Mouse (Mus musculus) CH12.LX (cell line): Measurements from ENCODE around the gene Dnase2b. TPM values are rescaled to one million over a fixed set of nuclear protein-coding genes. Genes with fewer than 3 reads are reported as not detected.

ENCODE experiments used
- DNase-seq: peaks from one replicate; pipeline ENCODE4 v3.0.0-alpha.2; 2013; ENCODE audit errors: extremely low read depth
- H3K27ac ChIP-seq: 2 replicates; pipeline ENCODE4 v1.5.1; 2012; ENCODE audit warnings: low read depth, mild to moderate bottlenecking, control low read depth, moderate library complexity; ENCODE audit not compliant: insufficient read depth
- H3K27me3 ChIP-seq: replicated peaks from 2 replicates; pipeline ENCODE3; 2012; ENCODE audit warnings: inconsistent platforms
- H3K36me3 ChIP-seq, 2 experiments: replicated peaks in 1 of 2; 2 replicates each; pipeline versions ENCODE3 to v1.6.1; 2012; ENCODE audit warnings: inconsistent platforms in 1 of 2, low read length in 1 of 2, mild to moderate bottlenecking in 1 of 2, mixed read lengths in 1 of 2, moderate library complexity in 1 of 2; ENCODE audit not compliant: control insufficient read depth in 1 of 2, insufficient read depth in 1 of 2
- H3K4me1 ChIP-seq, 2 experiments: 2 replicates each; pipeline ENCODE4 v1.6.1; 2012; ENCODE audit warnings: inconsistent platforms in 1 of 2, moderate library complexity in 1 of 2; ENCODE audit not compliant: insufficient read depth in 2 of 2, control insufficient read depth in 1 of 2
- H3K4me2 ChIP-seq: 2 replicates; pipeline ENCODE4 v1.6.1; 2012; ENCODE audit warnings: low read depth, mild to moderate bottlenecking, control low read depth; ENCODE audit not compliant: poor library complexity, insufficient read depth, severe bottlenecking
- H3K4me3 ChIP-seq, 3 experiments: fragments of 150-350 bp in 1 of 3; sonication (generic) in 1 of 3; replicated peaks in 1 of 3; 2 replicates each; pipeline versions ENCODE3 to v1.5.1; 2011 to 2012; ENCODE audit warnings: low read depth in 2 of 3, low read length in 2 of 3, mild to moderate bottlenecking in 2 of 3, moderate library complexity in 2 of 3, control low read depth in 1 of 3, improper control_type of control experiment in 1 of 3, inconsistent platforms in 1 of 3, mixed read lengths in 1 of 3; ENCODE audit not compliant: poor library complexity in 1 of 3
- H3K79me2 ChIP-seq: replicated peaks from 2 replicates; pipeline ENCODE4 v1.6.1; 2012; ENCODE audit warnings: mild to moderate bottlenecking, moderate library complexity; ENCODE audit not compliant: control insufficient read depth, poor library complexity, insufficient read depth, severe bottlenecking; ENCODE audit errors: extremely low read depth
- H3K9ac ChIP-seq: 2 replicates; pipeline ENCODE4 v1.6.1; 2012; ENCODE audit warnings: low read depth, mild to moderate bottlenecking, control low read depth, moderate library complexity; ENCODE audit not compliant: insufficient read depth
- H3K9me3 ChIP-seq: replicated peaks from 2 replicates; pipeline ENCODE3; 2012; ENCODE audit warnings: low read length, inconsistent platforms, mixed read lengths
- BHLHE40 ChIP-seq: IDR thresholded peaks from 2 replicates; pipeline ENCODE4 v1.6.1; 2011; ENCODE audit warnings: mild to moderate bottlenecking, low read depth, low read length, improper control_type of control experiment
- CHD1 ChIP-seq: IDR thresholded peaks from 2 replicates; pipeline ENCODE4 v1.6.1; 2012; ENCODE audit warnings: low read depth, low read length, improper control_type of control experiment, inconsistent platforms
- CHD2 ChIP-seq: IDR thresholded peaks from 2 replicates; pipeline ENCODE4 v1.6.1; 2011; ENCODE audit warnings: low read length, improper control_type of control experiment
- CTCF ChIP-seq, 2 experiments: IDR thresholded peaks in 1 of 2; conservative IDR thresholded peaks in 1 of 2; 2 replicates each; pipeline ENCODE4 v1.5.1; 2011 to 2012; ENCODE audit warnings: low read depth in 2 of 2, low read length in 2 of 2, improper control_type of control experiment in 1 of 2, inconsistent platforms in 1 of 2, mild to moderate bottlenecking in 1 of 2, moderate library complexity in 1 of 2
- E2F4 ChIP-seq: IDR thresholded peaks from 2 replicates; pipeline ENCODE4 v1.6.1; 2011; ENCODE audit warnings: low read depth, low read length, improper control_type of control experiment; ENCODE audit not compliant: insufficient replicate concordance
- ELF1 ChIP-seq: IDR thresholded peaks from 2 replicates; pipeline ENCODE4 v1.6.1; 2014; ENCODE audit warnings: low read depth, mild to moderate bottlenecking, inconsistent platforms, low read length, improper control_type of control experiment
- EP300 ChIP-seq: IDR thresholded peaks from 2 replicates; pipeline ENCODE4 v1.6.1; 2011; ENCODE audit warnings: low read length, improper control_type of control experiment
- GABPA ChIP-seq: IDR thresholded peaks from 2 replicates; pipeline ENCODE4 v1.6.1; 2012; ENCODE audit warnings: low read depth, low read length, improper control_type of control experiment, inconsistent platforms; ENCODE audit not compliant: insufficient replicate concordance
- IRF4 ChIP-seq: IDR thresholded peaks from 2 replicates; pipeline ENCODE4 v1.6.1; 2014; ENCODE audit warnings: low read depth, mild to moderate bottlenecking, inconsistent platforms, low read length, improper control_type of control experiment
- JUN ChIP-seq: IDR thresholded peaks from 2 replicates; pipeline ENCODE4 v1.6.1; 2011; ENCODE audit warnings: low read depth, mild to moderate bottlenecking, low read length, improper control_type of control experiment, moderate library complexity; ENCODE audit not compliant: insufficient read depth
- JUND ChIP-seq: conservative IDR thresholded peaks from 2 replicates; pipeline ENCODE4 v1.6.1; 2011; ENCODE audit warnings: low read depth, low read length, improper control_type of control experiment
- KAT2A ChIP-seq: IDR thresholded peaks from 2 replicates; pipeline ENCODE4 v1.6.1; 2012; ENCODE audit warnings: low read length, improper control_type of control experiment, inconsistent platforms; ENCODE audit not compliant: insufficient replicate concordance
- MAX ChIP-seq: IDR thresholded peaks from 2 replicates; pipeline ENCODE4 v1.6.1; 2011; ENCODE audit warnings: low read length, improper control_type of control experiment
- MAZ ChIP-seq: IDR thresholded peaks from 2 replicates; pipeline ENCODE4 v1.6.1; 2012; ENCODE audit warnings: low read depth, mild to moderate bottlenecking, inconsistent platforms, low read length, improper control_type of control experiment, moderate library complexity
- MEF2A ChIP-seq: IDR thresholded peaks from 2 replicates; pipeline ENCODE4 v1.6.1; 2014; ENCODE audit warnings: low read depth, mild to moderate bottlenecking, inconsistent platforms, low read length, improper control_type of control experiment, borderline replicate concordance
- MXI1 ChIP-seq: IDR thresholded peaks from 2 replicates; pipeline ENCODE4 v1.6.1; 2011; ENCODE audit warnings: mild to moderate bottlenecking, low read depth, low read length, improper control_type of control experiment
- MYC ChIP-seq: IDR thresholded peaks from 2 replicates; pipeline ENCODE4 v1.6.1; 2011; ENCODE audit warnings: low read depth, mild to moderate bottlenecking, improper control_type of control experiment, low read length
- NELFE ChIP-seq: IDR thresholded peaks from 2 replicates; pipeline ENCODE4 v1.6.1; 2011; ENCODE audit warnings: low read depth, low read length, improper control_type of control experiment
- PAX5 ChIP-seq: IDR thresholded peaks from 2 replicates; pipeline ENCODE4 v1.6.1; 2012; ENCODE audit warnings: low read length, inconsistent platforms, mixed read lengths
- POLR2A ChIP-seq: IDR thresholded peaks from 2 replicates; pipeline ENCODE4 v1.6.1; 2011; ENCODE audit warnings: low read depth, mild to moderate bottlenecking, improper control_type of control experiment, low read length
- POLR2AphosphoS2 ChIP-seq: IDR thresholded peaks from 2 replicates; pipeline ENCODE4 v1.6.1; 2011; ENCODE audit warnings: low read depth, low read length, improper control_type of control experiment
- RAD21 ChIP-seq: IDR thresholded peaks from 2 replicates; pipeline ENCODE4 v1.6.1; 2011; ENCODE audit warnings: low read depth, mild to moderate bottlenecking, low read length, improper control_type of control experiment, moderate library complexity
- RCOR1 ChIP-seq: conservative IDR thresholded peaks from 2 replicates; pipeline ENCODE4 v1.6.1; 2012; ENCODE audit warnings: low read depth, mild to moderate bottlenecking, inconsistent platforms, low read length, improper control_type of control experiment
- SIN3A ChIP-seq: IDR thresholded peaks from 2 replicates; pipeline ENCODE4 v1.6.1; 2012; ENCODE audit warnings: low read length, improper control_type of control experiment, inconsistent platforms
- SMC3 ChIP-seq: IDR thresholded peaks from 2 replicates; pipeline ENCODE4 v1.6.1; 2011; ENCODE audit warnings: low read depth, low read length, improper control_type of control experiment
- TCF12 ChIP-seq: IDR thresholded peaks from 2 replicates; pipeline ENCODE4 v1.6.1; 2014; ENCODE audit warnings: low read depth, mild to moderate bottlenecking, inconsistent platforms, low read length, improper control_type of control experiment
- UBTF ChIP-seq: IDR thresholded peaks from 2 replicates; pipeline ENCODE4 v1.6.1; 2012; ENCODE audit warnings: low read depth, mild to moderate bottlenecking, inconsistent platforms, low read length, improper control_type of control experiment, moderate library complexity
- USF1 ChIP-seq: IDR thresholded peaks from 2 replicates; pipeline ENCODE4 v1.6.1; 2014; ENCODE audit warnings: low read depth, mild to moderate bottlenecking, inconsistent platforms, low read length, improper control_type of control experiment
- USF2 ChIP-seq: conservative IDR thresholded peaks from 2 replicates; pipeline ENCODE4 v1.6.1; 2011; ENCODE audit warnings: low read depth, low read length, improper control_type of control experiment
- ZC3H11A ChIP-seq: IDR thresholded peaks from 2 replicates; pipeline ENCODE4 v1.6.1; 2012; ENCODE audit warnings: low read depth, mild to moderate bottlenecking, inconsistent platforms, low read length, improper control_type of control experiment
- ZKSCAN1 ChIP-seq: IDR thresholded peaks from 2 replicates; pipeline ENCODE4 v1.6.1; 2012; ENCODE audit warnings: low read depth, inconsistent platforms, low read length, improper control_type of control experiment, borderline replicate concordance
- ZMIZ1 ChIP-seq: IDR thresholded peaks from 2 replicates; pipeline ENCODE4 v1.6.1; 2012; ENCODE audit warnings: low read depth, mild to moderate bottlenecking, inconsistent platforms, low read length, improper control_type of control experiment
- ZNF384 ChIP-seq: IDR thresholded peaks from 2 replicates; pipeline ENCODE4 v1.6.1; 2012; ENCODE audit warnings: low read depth, low read length, improper control_type of control experiment, inconsistent platforms
- dilution Hi-C: fragments of 300-500 bp; cut with MboI; formaldehyde crosslinking; loops from 2 replicates; pipeline ENCODE4 v1.14.3; 2020; ENCODE audit warnings: low sequenced_read_pairs; ENCODE audit not compliant: extremely low pct_unique_long_range_greater_than_20kb, extremely low pct_ligation_motif_present
- in situ Hi-C: fragments of 300-500 bp; cut with MboI; formaldehyde crosslinking; loops from 3 replicates; pipeline ENCODE4 v1.14.3; 2019; ENCODE audit warnings: low sequenced_read_pairs, low pct_ligation_motif_present, low pct_unique_long_range_greater_than_20kb, mixed read lengths
- polyA plus RNA-seq: library from polyadenylated mRNA; unstranded; fragments of >175 nt; gene quantifications from 2 replicates; pipeline ENCODE4 v1.2.1, GENCODE M21; 2012; ENCODE audit warnings: low read depth; ENCODE audit not compliant: insufficient read length
- total RNA-seq, 2 experiments: library from RNA; depleted of rRNA; stranded (reverse); fragments of 300-350 nt in 1 of 2; fragments of >200 nt in 1 of 2; gene quantifications; 2 replicates each; pipeline ENCODE4 v1.2.3; 2012 to 2014

Gene Dnase2b
- total and polyA plus RNA-seq, 3 experiments: not detected

DNA sequence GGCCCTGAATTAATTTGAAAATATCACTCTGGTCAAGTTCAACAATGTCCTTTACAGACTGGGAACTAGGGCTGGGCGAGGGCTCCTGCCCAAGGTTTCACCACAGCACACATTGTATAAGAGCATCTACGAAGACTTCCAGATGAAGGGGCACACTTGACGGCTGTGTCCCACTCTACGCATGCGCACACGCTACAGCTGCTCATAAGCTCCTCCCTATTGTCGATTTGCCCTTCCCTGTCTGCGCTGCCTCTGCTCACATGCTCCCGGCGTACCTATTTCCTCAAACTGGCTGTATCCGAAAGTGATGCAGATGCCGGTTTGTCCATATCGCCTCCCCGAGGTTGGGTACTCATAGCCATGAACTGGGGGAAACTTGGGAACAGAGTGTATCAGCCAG lies 28.8 kb downstream of the Dnase2b start:
- no peak overlapping the region for H3K9ac ChIP-seq
- dilution Hi-C loops: no loop called here
- no peak overlapping the region for H3K4me2 ChIP-seq
- DNase-seq: no peak
- H3K4me3 ChIP-seq: no peak overlapping the region
- H3K4me1 ChIP-seq: peaks cover 10 to 24% of the 10 kb centered on the region in 2 experiments; a peak in 3 of 4 replicates
- no peaks in the 10 kb centered on the region for H3K79me2 ChIP-seq
- in situ Hi-C loops: loop anchor here (10.0 kb wide), 1 partner anchor 328 kb away; no protein-coding TSS in a partner anchor
- TF ChIP-seq CHD1 (no peak), E2F4 (no peak), POLR2A (no peak), IRF4 (no peak), TCF12 (no peak), MXI1 (no peak), JUN (no peak), KAT2A (no peak), ZNF384 (no peak), ZMIZ1 (no peak), CHD2 (no peak), BHLHE40 (no peak), USF1 (no peak), ELF1 (no peak), CTCF (conservative IDR thresholded peaks at IDR 0.05 in 1 of 2, IDR thresholded peaks at IDR 0.05 in 1 of 2; ENCODE audit: low read depth in 2 of 2, low read length in 2 of 2) (no peak)
- H3K9me3 ChIP-seq: no peaks in the 10 kb centered on the region
- H3K36me3 ChIP-seq: no peaks in the 10 kb centered on the region
- no peaks in the 10 kb centered on the region for H3K27me3 ChIP-seq
- no peak overlapping the region for H3K27ac ChIP-seq

DNA sequence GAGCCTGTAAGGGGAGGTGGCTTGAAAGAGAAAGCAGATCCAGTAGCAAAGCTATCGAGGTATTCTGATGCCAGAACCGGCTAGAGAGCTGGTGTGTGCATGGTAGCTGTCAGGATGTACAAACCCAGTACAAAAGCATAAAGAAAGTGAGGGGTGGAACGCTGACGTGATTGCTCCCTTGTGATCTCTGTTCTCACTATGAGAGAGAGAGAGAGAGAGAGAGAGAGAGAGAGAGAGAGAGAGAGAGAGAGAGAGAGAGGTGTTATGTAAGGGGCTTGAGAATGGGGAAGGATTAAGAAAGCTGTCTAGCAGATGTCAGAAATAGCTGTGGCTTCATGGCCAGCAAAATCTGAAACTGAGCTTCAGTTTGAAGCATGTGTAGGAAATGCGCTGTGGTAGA lies 31.5 kb downstream of the Dnase2b start:
- dilution Hi-C loops (no loop called here), in situ Hi-C loops (loop anchor here (10.0 kb wide), 1 partner anchor 331 kb away; no protein-coding TSS in a partner anchor)
- H3K27ac ChIP-seq: no peak overlapping the region
- no peaks in the 10 kb centered on the region for H3K79me2 ChIP-seq
- no peaks in the 10 kb centered on the region for H3K27me3 ChIP-seq
- peak overlapping the region; percentile 95 for H3K4me2 ChIP-seq
- H3K9ac ChIP-seq: peak overlapping the region; percentile 32; the same call in 1 of the 2 replicates
- no peaks in the 10 kb centered on the region for H3K36me3 ChIP-seq
- peak overlapping the region; percentile 14 to 29 (median 28) for H3K4me3 ChIP-seq
- DNase-seq: peak; percentile 56
- no peaks in the 10 kb centered on the region for H3K9me3 ChIP-seq
- H3K4me1 ChIP-seq: peaks cover 10 to 24% of the 10 kb centered on the region in 2 experiments; a peak in 3 of 4 replicates
- TF ChIP-seq MAZ: no peak
- no peak for TF ChIP-seq MAX
- TF ChIP-seq PAX5: no peak
- TF ChIP-seq SMC3: no peak
- peak; percentile 84 for TF ChIP-seq JUND
- TF ChIP-seq MXI1: no peak
- TF ChIP-seq SIN3A: no peak
- TF ChIP-seq GABPA: peak; percentile 11; the same call in 1 of the 2 replicates
- TF ChIP-seq CHD2: no peak
- TF ChIP-seq E2F4: no peak
- no peak for TF ChIP-seq POLR2A
- TF ChIP-seq POLR2AphosphoS2: no peak
- no peak for TF ChIP-seq USF2
- no peak for TF ChIP-seq ZKSCAN1
- TF ChIP-seq MEF2A: peak; percentile 78
- TF ChIP-seq RCOR1: no peak
- TF ChIP-seq EP300: no peak
- TF ChIP-seq IRF4: peak; percentile 53
- TF ChIP-seq ZC3H11A: no peak
- no peak for TF ChIP-seq RAD21
- no peak for TF ChIP-seq CHD1
- TF ChIP-seq NELFE: no peak
- TF ChIP-seq MYC: no peak; the same call in 1 of the 2 replicates
- TF ChIP-seq UBTF: no peak
- TF ChIP-seq JUN: no peak
- TF ChIP-seq TCF12: no peak
